Mouse (Mus musculus) C2C12 (cell line): ENCODE data around the gene Lmntd1.

Experiments used
- CEBPB ChIP-seq: IDR thresholded peaks from one replicate; pipeline ENCODE4 v1.6.1; 2011; ENCODE audit warnings: low read depth, mild to moderate bottlenecking, control low read depth, moderate library complexity
- CTCF ChIP-seq: IDR thresholded peaks from one replicate; pipeline ENCODE4 v1.5.1; 2011; ENCODE audit not compliant: control insufficient read depth, insufficient read depth, insufficient read length

DNA sequence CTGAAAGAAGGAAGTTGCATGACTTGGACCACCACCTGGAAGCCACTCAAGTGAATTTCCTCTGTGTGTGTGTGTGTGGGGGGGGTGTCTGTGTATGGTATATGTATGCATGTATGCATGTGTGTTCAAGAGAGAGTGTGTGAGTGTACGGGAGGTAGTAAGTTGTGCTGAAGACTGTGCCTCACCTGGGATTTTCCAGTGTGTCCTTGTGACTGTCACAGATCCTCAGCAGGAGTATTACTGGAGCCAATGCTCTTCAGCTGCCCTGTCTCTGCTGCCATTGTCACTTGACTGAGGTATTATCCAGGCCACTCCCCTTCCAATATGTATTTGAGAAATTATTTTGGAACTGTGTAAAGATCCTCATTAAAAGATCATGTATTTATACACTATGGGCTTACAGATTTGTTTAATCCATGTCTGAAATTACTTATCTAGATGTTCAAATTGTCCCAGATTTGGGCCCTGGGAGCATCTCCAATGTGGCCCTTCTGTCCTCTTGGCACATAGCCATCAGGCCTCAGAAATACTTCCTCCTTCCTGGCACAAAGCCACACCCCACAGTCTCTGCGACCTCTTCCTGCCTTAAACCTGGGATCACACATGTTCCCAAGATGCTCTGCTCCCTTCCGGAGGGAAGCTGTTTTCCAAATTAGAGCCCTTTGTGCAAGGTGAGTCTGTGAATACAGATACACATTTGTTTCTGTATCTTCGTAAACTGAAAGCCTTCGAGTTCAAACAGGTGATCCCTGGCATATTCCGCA lies 40.7 kb downstream of the Lmntd1 start:
- TF ChIP-seq CTCF = no peak
- no peak for TF ChIP-seq CEBPB
